Mouse (Mus musculus) liver, postnatal 0 days (tissue): ENCODE measurements around the gene Cfap99. TPM values are rescaled to one million over a fixed set of nuclear protein-coding genes. Genes with fewer than 3 reads are reported as not detected.

ENCODE experiments used
- ATAC-seq: fragments of 200-750 bp; cut with Nextera tagmentation; 2 replicates; pipeline ENCODE4 v1.8.0; 2017; ENCODE audit warnings: mild to moderate bottlenecking, moderate library complexity
- DNase-seq: peaks from one replicate; pipeline ENCODE4 v3.0.0-alpha.2; 2016
- H3K27ac ChIP-seq: fragments of 300-500 bp; sonication (generic); 2 replicates; pipeline ENCODE4 v1.5.1; 2014; ENCODE audit warnings: antibody characterized with exemption, moderate library complexity, mild to moderate bottlenecking, low read depth
- H3K27me3 ChIP-seq: fragments of 300-500 bp; sonication (generic); 2 replicates; pipeline ENCODE4 v1.6.1; 2014; ENCODE audit warnings: low read length, control low read depth, mixed read lengths; ENCODE audit not compliant: insufficient read depth
- H3K36me3 ChIP-seq: fragments of 300-500 bp; sonication (generic); replicated peaks from 2 replicates; pipeline ENCODE4 v1.6.1; 2014; ENCODE audit warnings: mild to moderate bottlenecking, control low read depth, low read length, moderate library complexity, mixed read lengths; ENCODE audit not compliant: insufficient read depth
- H3K4me1 ChIP-seq: fragments of 300-500 bp; sonication (generic); 2 replicates; pipeline ENCODE4 v1.6.1; 2014; ENCODE audit warnings: antibody characterized with exemption, mild to moderate bottlenecking, control low read depth; ENCODE audit not compliant: insufficient read depth
- H3K4me2 ChIP-seq: fragments of 300-500 bp; sonication (generic); 2 replicates; pipeline ENCODE4 v1.6.1; 2014; ENCODE audit warnings: low read depth, mild to moderate bottlenecking, low read length, moderate library complexity, mixed read lengths
- H3K4me3 ChIP-seq: fragments of 300-500 bp; sonication (generic); 2 replicates; pipeline ENCODE4 v1.5.1; 2014; ENCODE audit warnings: low read depth, low read length
- H3K9ac ChIP-seq: fragments of 300-500 bp; sonication (generic); replicated peaks from 2 replicates; pipeline ENCODE4 v1.6.1; 2014; ENCODE audit warnings: mild to moderate bottlenecking, moderate library complexity
- H3K9me3 ChIP-seq: fragments of 300-500 bp; sonication (generic); 2 replicates; pipeline ENCODE4 v1.6.1; 2016; ENCODE audit warnings: mild to moderate bottlenecking, control low read depth, low read length, mixed read lengths
- CTCF ChIP-seq: sonication (generic); IDR thresholded peaks from 2 replicates; pipeline ENCODE4 v1.5.1; 2016; ENCODE audit warnings: antibody characterized with exemption, low read depth
- EP300 ChIP-seq: IDR thresholded peaks from 2 replicates; pipeline ENCODE4 v1.6.1; 2016; ENCODE audit warnings: antibody characterized with exemption, low read depth, mild to moderate bottlenecking
- WGBS: fragments of 180-500 bp; shearing (Covaris S2); extraction: QIAGEN DNeasy Blood & Tissue Kit; methylation state at CpG from one replicate; pipeline ENCODE4 v1.1.7; 2014; ENCODE audit not compliant: insufficient replicate concordance; 5-methylcytosine and 5-hydroxymethylcytosine counted together
- polyA plus RNA-seq: library from polyadenylated mRNA; unstranded; fragments of >200 nt; fragmentation: Nextera tagmentation; extraction: Ambion mirVana; gene quantifications from 2 replicates; pipeline ENCODE4 v1.2.1, GENCODE M21; 2015

Cfap99 gene
- polyA plus RNA-seq, 1 experiment from 2014 or later: not detected

GRCm38 (mm10) chr5:34360261-34360660 is 71.9 kb downstream of the Cfap99 start:
- no peaks in the 10 kb centered on the region for H3K4me1 ChIP-seq
- peaks cover 46% of the 10 kb centered on the region for H3K36me3 ChIP-seq
- no peak for DNase-seq
- H3K4me2 ChIP-seq: no peak overlapping the region
- H3K9ac ChIP-seq: no peak overlapping the region
- H3K9me3 ChIP-seq: no peaks in the 10 kb centered on the region
- WGBS: 95% methylated on average over 3 of the region's 3 CpGs
- ATAC-seq: no peak
- no peak overlapping the region for H3K27ac ChIP-seq
- H3K27me3 ChIP-seq: no peaks in the 10 kb centered on the region
- no peak for TF ChIP-seq CTCF
- TF ChIP-seq EP300: no peak
- H3K4me3 ChIP-seq: no peak overlapping the region

GRCm38 (mm10) chr5:34363115-34363514 is 74.7 kb downstream of the Cfap99 start:
- Histone ChIP-seq H3K27ac (no peak overlapping the region), H3K27me3 (no peaks in the 10 kb centered on the region), H3K4me3 (no peak overlapping the region), H3K36me3 (peaks cover 35% of the 10 kb centered on the region), H3K9me3 (no peaks in the 10 kb centered on the region), H3K4me1 (no peaks in the 10 kb centered on the region), H3K4me2 (no peak overlapping the region), H3K9ac (no peak overlapping the region)
- ATAC-seq (no peak), DNase-seq (no peak)
- no peak for TF ChIP-seq CTCF
- TF ChIP-seq EP300: no peak

- ATAC-seq: no peak; the same call in 1 of the 2 replicates
- H3K4me2 ChIP-seq: peak overlapping the region; percentile 81
- 0 out of 2 replicates have a peak, but pooled peaks cover 4% of the 10 kb centered on the region for H3K36me3 ChIP-seq
- H3K9ac ChIP-seq: peak overlapping the region; percentile 98
- no peak for TF ChIP-seq EP300
- TF ChIP-seq CTCF: no peak
- H3K4me1 ChIP-seq: peaks cover 19% of the 10 kb centered on the region
- H3K4me3 ChIP-seq: peak overlapping the region; percentile 87
- WGBS: 65% methylated on average over 7 of the region's 7 CpGs
- no peak for DNase-seq
- H3K27ac ChIP-seq: peak overlapping the region; percentile 65; the same call in 1 of the 2 replicates
- H3K27me3 ChIP-seq: no peaks in the 10 kb centered on the region
- no peaks in the 10 kb centered on the region for H3K9me3 ChIP-seq
Observed at GRCm38 (mm10) chr5:34368551-34369290, 80.3 kb downstream of the Cfap99 start.

DNA sequence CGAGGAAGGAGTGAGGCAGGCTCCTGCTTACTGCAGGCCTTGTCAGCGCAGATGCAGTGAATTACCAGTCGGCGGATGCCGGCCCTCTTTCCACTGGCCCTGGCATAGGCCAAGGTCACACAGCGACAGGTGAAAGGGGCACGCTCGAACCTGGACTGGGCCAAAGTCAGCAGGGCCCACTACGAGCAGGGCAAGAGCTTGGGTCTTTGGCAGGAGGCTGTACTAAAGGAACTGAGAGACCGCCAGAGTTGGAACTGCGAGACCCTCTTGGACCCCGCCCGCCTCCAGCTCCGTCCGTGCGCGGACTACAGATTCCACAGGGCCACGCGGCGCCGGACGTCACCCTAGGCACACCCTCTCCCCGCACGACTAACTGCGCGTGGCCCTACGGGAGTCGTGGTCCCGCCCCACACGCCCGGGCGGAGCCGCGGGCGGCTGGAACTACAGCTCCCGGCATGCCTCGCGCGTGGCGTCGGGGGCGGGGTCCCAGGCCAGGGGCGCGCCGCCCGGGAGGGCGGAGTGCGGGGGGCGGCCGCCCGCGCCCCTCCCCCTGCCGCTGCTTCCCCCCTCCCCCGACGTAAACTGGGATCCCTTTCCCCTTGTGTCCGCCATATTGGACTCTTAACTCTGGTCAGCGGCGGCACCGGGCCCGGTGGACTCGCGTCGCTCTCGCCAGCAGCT is 81.1 kb downstream of the Cfap99 start, which contains the start of gene Fam193a:
Fam193a (plus strand) TSS at position 593 of the 681 bp plus-strand sequence.
- Histone ChIP-seq H3K27ac (peak within 1 kb of the TSS; percentile 95), H3K4me2 (peak within 1 kb of the TSS; percentile 81), H3K4me3 (peak within 1 kb of the TSS; percentile 87), H3K4me1 (peaks cover 19% of the 10 kb centered on the region), H3K36me3 (0 out of 2 replicates have a peak, but pooled peaks cover 4% of the 10 kb centered on the region), H3K27me3 (no peaks in the 10 kb centered on the region), H3K9ac (peak within 1 kb of the TSS; percentile 98), H3K9me3 (no peaks in the 10 kb centered on the region)
- DNase-seq: peak; percentile 97
- WGBS: 2% methylated on average over 51 of the region's 64 CpGs
- TF ChIP-seq CTCF: no peak
- TF ChIP-seq EP300: no peak; the same call in 1 of the 2 replicates
- ATAC-seq: peak; percentile 97

DNA sequence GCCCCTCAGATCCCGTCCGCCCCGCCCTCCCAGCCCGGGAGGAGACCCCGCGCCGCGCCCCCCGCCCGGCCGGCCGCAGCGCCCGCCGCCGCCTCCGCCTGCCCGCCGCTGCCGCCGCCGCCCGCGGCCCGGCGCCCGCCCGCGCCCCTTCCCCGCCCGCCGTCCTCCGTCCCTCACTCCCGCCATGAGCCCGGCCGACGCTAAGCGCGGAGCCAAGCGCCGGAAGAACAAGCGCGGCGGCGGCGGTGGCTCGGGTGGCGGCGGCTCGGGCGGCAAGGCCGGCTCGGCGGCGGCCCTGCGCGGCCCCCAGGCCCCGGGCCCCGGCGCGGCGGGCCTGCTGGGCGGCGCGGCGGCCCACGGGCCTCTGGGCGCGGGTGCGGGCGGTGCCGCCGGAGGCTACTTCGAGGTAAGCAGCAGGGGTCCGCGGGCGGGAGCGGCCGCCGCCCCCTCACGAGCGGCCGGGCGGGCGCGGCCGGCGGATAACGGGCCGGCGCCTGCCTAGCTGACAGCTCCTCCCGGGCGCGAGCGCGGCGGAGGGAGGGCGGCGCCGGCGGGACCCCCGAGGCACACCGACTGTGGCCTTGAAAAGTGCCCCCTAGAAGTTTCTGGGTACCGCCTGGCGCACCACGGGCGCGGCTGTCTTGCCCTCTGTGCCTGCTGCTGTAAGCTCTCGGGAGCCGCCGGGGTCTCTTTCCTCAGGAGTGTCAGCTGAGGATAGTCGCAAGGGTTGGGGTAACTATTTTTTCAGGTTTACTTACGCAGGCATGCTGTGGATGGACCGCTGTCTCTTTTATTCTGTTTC is 81.8 kb downstream of the Cfap99 start:
- peak; percentile 60 for DNase-seq
- TF ChIP-seq CTCF (no peak), EP300 (no peak)
- H3K4me1 ChIP-seq: peaks cover 19% of the 10 kb centered on the region
- peak overlapping the region; percentile 87 for H3K4me3 ChIP-seq
- no peaks in the 10 kb centered on the region for H3K27me3 ChIP-seq
- no peaks in the 10 kb centered on the region for H3K36me3 ChIP-seq
- whole genome bisulfite sequencing: under 1% methylated on average over 54 of the region's 114 CpGs
- peak overlapping the region; percentile 98 for H3K9ac ChIP-seq
- no peaks in the 10 kb centered on the region for H3K9me3 ChIP-seq
- H3K27ac ChIP-seq: peak overlapping the region; percentile 95
- peak; percentile 11 for ATAC-seq
- H3K4me2 ChIP-seq: peak overlapping the region; percentile 81

DNA sequence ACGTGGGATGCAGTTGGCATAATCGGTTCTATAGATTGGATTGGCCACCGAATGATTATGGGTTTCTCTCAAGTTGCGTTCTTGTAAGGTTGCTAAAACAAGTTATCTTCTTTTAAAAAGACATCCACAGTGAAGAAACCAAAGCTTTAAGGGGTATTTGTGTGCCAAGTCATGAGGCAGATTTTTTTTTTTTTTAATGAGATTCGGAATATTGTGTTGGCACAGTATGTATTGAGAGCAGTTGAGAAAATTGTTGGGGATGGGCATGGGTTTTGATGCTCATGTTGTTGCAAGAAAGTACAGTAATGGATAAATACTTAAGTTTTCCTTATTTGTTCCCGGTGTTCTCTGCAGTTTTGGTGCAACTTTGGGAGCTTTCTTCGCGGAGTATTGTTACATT is 82.4 kb downstream of the Cfap99 start:
- Histone ChIP-seq H3K9me3 (no peaks in the 10 kb centered on the region), H3K27me3 (no peaks in the 10 kb centered on the region), H3K27ac (no peak overlapping the region), H3K4me1 (peaks cover 19% of the 10 kb centered on the region), H3K36me3 (no peaks in the 10 kb centered on the region), H3K4me3 (peak overlapping the region; percentile 87), H3K4me2 (peak overlapping the region; percentile 81), H3K9ac (peak overlapping the region; percentile 98)
- DNase-seq (no peak), ATAC-seq (no peak)
- WGBS: 34% methylated on average over 8 of the region's 8 CpGs
- no peak for TF ChIP-seq CTCF
